Mouse (Mus musculus) lung, postnatal 0 days (tissue): Measurements from ENCODE around the gene Wdr18. TPM values are rescaled to one million over a fixed set of nuclear protein-coding genes. Genes with fewer than 3 reads are reported as not detected.

Experiments
- ATAC-seq: fragments of 200-750 bp; cut with Nextera tagmentation; 2 replicates; pipeline ENCODE4 v1.8.0; 2017; ENCODE audit warnings: moderate library complexity
- DNase-seq: peaks from one replicate; pipeline ENCODE4 v3.0.0-alpha.2; 2016; ENCODE audit warnings: low spot score
- H3K27ac ChIP-seq: fragments of 300-500 bp; sonication (generic); 2 replicates; pipeline ENCODE4 v1.5.1; 2014; ENCODE audit warnings: antibody characterized with exemption, mild to moderate bottlenecking, low read length, mixed read lengths
- H3K27me3 ChIP-seq: fragments of 300-500 bp; sonication (generic); replicated peaks from 2 replicates; pipeline ENCODE4 v1.6.1; 2014; ENCODE audit warnings: low read length, mixed read lengths; ENCODE audit not compliant: insufficient read depth
- H3K36me3 ChIP-seq: fragments of 300-500 bp; sonication (generic); 2 replicates; pipeline ENCODE4 v1.6.1; 2014; ENCODE audit warnings: low read length, mixed read lengths; ENCODE audit not compliant: insufficient read depth
- H3K4me1 ChIP-seq: fragments of 300-500 bp; sonication (generic); 2 replicates; pipeline ENCODE4 v1.6.1; 2014; ENCODE audit warnings: antibody characterized with exemption, low read depth, low read length, mixed read lengths; ENCODE audit not compliant: insufficient read depth
- H3K4me2 ChIP-seq: fragments of 300-500 bp; sonication (generic); replicated peaks from 2 replicates; pipeline ENCODE4 v1.6.1; 2014; ENCODE audit warnings: low read depth, mild to moderate bottlenecking, low read length, moderate library complexity, mixed read lengths
- H3K4me3 ChIP-seq: fragments of 300-500 bp; sonication (generic); 2 replicates; pipeline ENCODE4 v1.5.1; 2014; ENCODE audit warnings: low read depth, low read length
- H3K9ac ChIP-seq: fragments of 300-500 bp; sonication (generic); replicated peaks from 2 replicates; pipeline ENCODE4 v1.6.1; 2014; ENCODE audit warnings: low read depth, mild to moderate bottlenecking
- H3K9me3 ChIP-seq: fragments of 300-500 bp; sonication (generic); 2 replicates; pipeline ENCODE4 v1.6.1; 2016; ENCODE audit warnings: low read length, mixed read lengths
- CTCF ChIP-seq: IDR thresholded peaks from 2 replicates; pipeline ENCODE4 v1.5.1; 2016; ENCODE audit warnings: antibody characterized with exemption, mild to moderate bottlenecking
- EP300 ChIP-seq: IDR thresholded peaks from 2 replicates; pipeline ENCODE4 v1.6.1; 2016; ENCODE audit warnings: antibody characterized with exemption, mild to moderate bottlenecking, control low read depth
- WGBS: fragments of 180-500 bp; shearing (Covaris S2); extraction: QIAGEN DNeasy Blood & Tissue Kit; methylation state at CpG from one replicate; pipeline ENCODE4 v1.1.7; 2014; 5-methylcytosine and 5-hydroxymethylcytosine counted together
- polyA plus RNA-seq: library from polyadenylated mRNA; unstranded; fragments of >200 nt; fragmentation: Nextera tagmentation; extraction: Ambion mirVana; gene quantifications from 2 replicates; pipeline ENCODE4 v1.2.1, GENCODE M21; 2015

Wdr18 gene
- polyA plus RNA-seq, 1 experiment from 2014 or later: 44.2 TPM

DNA sequence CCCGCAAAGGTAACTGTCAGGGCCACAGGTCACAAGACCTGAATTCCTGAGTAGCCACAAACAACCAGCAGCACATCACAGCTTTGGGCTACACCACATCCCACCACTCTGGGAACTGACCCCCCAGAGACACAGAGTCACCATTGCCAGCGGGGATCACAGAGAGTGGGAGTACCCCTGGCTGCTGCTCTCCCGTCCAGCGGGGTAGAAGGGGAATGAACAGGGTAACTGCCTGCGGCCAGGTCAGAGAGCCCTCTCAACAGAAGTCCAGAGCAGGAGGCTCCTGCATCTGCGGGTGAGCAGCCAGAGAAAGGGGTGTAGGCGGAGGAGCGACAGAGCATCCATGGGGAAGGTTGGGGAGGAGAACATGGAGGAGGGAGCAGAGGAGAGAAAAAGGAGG lies 43.9 kb upstream of the Wdr18 start:
- DNase-seq: no peak
- Histone ChIP-seq H3K27ac (peak overlapping the region; percentile 82), H3K4me2 (peak overlapping the region; percentile 88), H3K9me3 (no peaks in the 10 kb centered on the region), H3K4me1 (peaks cover 14% of the 10 kb centered on the region; the same call in 1 of the 2 replicates), H3K9ac (peak overlapping the region; percentile 92), H3K4me3 (peak overlapping the region; percentile 76), H3K27me3 (peaks cover 18% of the 10 kb centered on the region), H3K36me3 (0 out of 2 replicates have a peak, but pooled peaks cover 10% of the 10 kb centered on the region)
- 6% methylated on average over 8 of the region's 8 CpGs for WGBS
- TF ChIP-seq CTCF (no peak), EP300 (no peak)
- no peak for ATAC-seq

DNA sequence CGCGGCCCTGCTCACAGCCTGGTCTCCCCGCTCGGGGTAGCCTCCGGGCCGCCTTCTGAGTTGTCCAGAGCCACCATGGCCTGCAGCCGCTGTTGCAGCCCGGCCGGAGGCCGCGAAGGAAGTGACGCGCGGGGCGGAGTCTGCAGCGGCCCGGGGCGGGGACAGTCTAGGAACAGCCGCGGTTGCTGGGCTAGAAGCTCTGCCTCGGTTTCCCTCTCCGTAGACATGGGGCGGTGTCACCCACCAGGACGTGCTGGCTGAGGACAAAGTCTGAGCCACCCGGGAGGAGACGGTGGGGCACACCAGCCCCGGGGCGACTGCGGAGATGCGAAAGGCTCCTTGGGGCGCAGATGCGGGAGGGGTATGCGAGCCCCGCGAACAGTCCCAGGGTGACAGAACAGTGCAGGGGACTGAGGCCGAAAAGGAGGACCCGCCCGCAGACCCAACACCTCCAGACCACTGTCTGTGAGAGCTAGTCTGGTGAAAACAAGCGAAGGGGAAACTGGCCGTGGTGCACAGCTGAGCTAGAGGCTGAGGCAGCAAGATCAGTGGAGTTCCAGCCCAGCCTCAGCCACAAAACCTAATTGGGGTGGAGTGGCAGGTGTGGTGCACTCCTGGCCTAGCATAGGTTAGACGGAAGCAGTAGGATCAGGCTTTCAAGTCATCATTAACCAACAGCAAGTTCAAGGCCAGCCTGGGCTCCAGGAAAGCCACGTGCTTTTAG lies 43.0 kb upstream of the Wdr18 start, which contains the start of gene Kiss1r:
Kiss1r (plus strand) TSS at position 164 of the 724 bp plus-strand sequence.
- peaks cover 21% of the 10 kb centered on the region; the same call in 1 of the 2 replicates for H3K4me1 ChIP-seq
- peak; percentile 89 for DNase-seq
- WGBS: 2% methylated on average over 42 of the region's 42 CpGs
- no peaks in the 10 kb centered on the region for H3K9me3 ChIP-seq
- peak within 1 kb of the TSS; percentile 82 for H3K27ac ChIP-seq
- TF ChIP-seq EP300: no peak
- no peak for TF ChIP-seq CTCF
- peak within 1 kb of the TSS; percentile 88 for H3K4me2 ChIP-seq
- 0 out of 2 replicates have a peak, but pooled peaks cover 3% of the 10 kb centered on the region for H3K36me3 ChIP-seq
- peak within 1 kb of the TSS; percentile 92 for H3K9ac ChIP-seq
- peak; percentile 87 for ATAC-seq
- H3K27me3 ChIP-seq: peaks cover 27% of the 10 kb centered on the region
- H3K4me3 ChIP-seq: peak within 1 kb of the TSS; percentile 76

- H3K36me3 ChIP-seq: no peaks in the 10 kb centered on the region
- H3K4me3 ChIP-seq: no peak overlapping the region
- ATAC-seq (no peak), DNase-seq (no peak)
- H3K27me3 ChIP-seq: peaks cover 34% of the 10 kb centered on the region
- no peak for TF ChIP-seq EP300
- TF ChIP-seq CTCF: no peak
- H3K9ac ChIP-seq: no peak overlapping the region
- 67% methylated on average over 5 of the region's 5 CpGs for WGBS
- peak overlapping the region; percentile 88 for H3K4me2 ChIP-seq
- peaks cover 21% of the 10 kb centered on the region; the same call in 1 of the 2 replicates for H3K4me1 ChIP-seq
- H3K27ac ChIP-seq: no peak overlapping the region
- no peaks in the 10 kb centered on the region for H3K9me3 ChIP-seq
Observed at GRCm38 (mm10) chr10:79917532-79918100, 42.3 kb upstream of the Wdr18 start.

DNA sequence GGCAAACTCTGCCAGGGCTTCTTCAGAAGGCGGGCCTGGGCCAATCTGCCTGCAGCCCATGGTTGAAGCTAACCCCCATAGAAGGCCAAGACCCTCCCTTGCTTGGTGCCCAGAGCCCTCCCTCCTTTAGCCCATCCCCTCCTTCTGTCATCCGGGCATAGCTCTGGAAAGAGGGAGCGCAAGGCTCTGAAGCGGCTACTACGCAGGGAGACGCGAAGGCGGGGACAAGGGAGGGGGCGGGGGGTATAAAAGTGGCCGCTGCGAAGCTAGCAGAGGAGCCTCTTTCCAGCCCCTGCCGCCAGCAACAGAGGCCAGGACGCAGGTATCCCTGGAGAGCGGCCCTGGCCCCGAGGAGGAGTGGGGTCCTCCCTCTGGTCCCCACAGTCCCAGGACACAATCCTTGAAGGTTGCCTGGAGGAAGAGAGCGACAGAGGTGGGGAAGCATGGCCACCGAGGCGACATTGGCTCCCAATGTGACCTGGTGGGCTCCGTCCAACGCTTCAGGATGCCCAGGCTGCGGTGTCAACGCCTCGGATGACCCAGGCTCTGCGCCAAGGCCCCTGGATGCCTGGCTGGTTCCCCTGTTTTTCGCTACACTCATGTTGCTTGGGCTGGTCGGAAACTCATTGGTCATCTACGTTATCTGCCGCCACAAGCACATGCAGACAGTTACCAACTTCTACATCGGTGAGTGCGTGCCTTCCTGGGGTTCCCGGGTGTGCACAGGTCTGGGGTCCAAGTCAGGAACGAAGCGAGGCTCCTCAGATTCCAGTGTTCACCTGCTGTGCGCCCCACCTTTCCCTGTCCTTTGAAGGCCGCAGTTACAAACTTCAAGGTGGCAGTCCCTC lies 41.5 kb upstream of the Wdr18 start:
- 11% methylated on average over 34 of the region's 35 CpGs for WGBS
- Histone ChIP-seq H3K36me3 (no peaks in the 10 kb centered on the region), H3K4me2 (peak overlapping the region; percentile 50), H3K4me1 (peaks cover 21% of the 10 kb centered on the region; the same call in 1 of the 2 replicates), H3K27ac (no peak overlapping the region), H3K9me3 (no peaks in the 10 kb centered on the region), H3K9ac (0 out of 2 replicates have a peak overlapping the region, but pooled peaks have one; percentile 3), H3K27me3 (peaks cover 35% of the 10 kb centered on the region), H3K4me3 (peak overlapping the region; percentile 23; the same call in 1 of the 2 replicates)
- TF ChIP-seq EP300: no peak
- TF ChIP-seq CTCF: no peak
- ATAC-seq (no peak), DNase-seq (peak; percentile 51)

GRCm38 (mm10) chr10:79919251-79919849 lies 40.6 kb upstream of the Wdr18 start:
- ATAC-seq (no peak), DNase-seq (peak; percentile 46)
- no peak overlapping the region for H3K27ac ChIP-seq
- H3K4me3 ChIP-seq: peak overlapping the region; percentile 10; the same call in 1 of the 2 replicates
- no peak for TF ChIP-seq CTCF
- TF ChIP-seq EP300: no peak
- H3K36me3 ChIP-seq: no peaks in the 10 kb centered on the region
- WGBS: 9% methylated on average over 20 of the region's 21 CpGs
- H3K4me2 ChIP-seq: peak overlapping the region; percentile 50
- peaks cover 35% of the 10 kb centered on the region for H3K27me3 ChIP-seq
- no peaks in the 10 kb centered on the region for H3K9me3 ChIP-seq
- H3K9ac ChIP-seq: no peak overlapping the region
- H3K4me1 ChIP-seq: peaks cover 21% of the 10 kb centered on the region; the same call in 1 of the 2 replicates
